Mouse (Mus musculus) MEL (cell line): ENCODE data around the gene Scn8a. TPM values are rescaled to one million over a fixed set of nuclear protein-coding genes. Genes with fewer than 3 reads are reported as not detected.

Experiments
- DNase-seq: peaks from one replicate; pipeline ENCODE4 v3.0.0; 2011; ENCODE audit warnings: low read depth, low spot score
- H3K27ac ChIP-seq: 2 replicates; pipeline ENCODE4 v1.5.1; 2012; ENCODE audit warnings: low read depth, mild to moderate bottlenecking, control low read depth, low read length, moderate library complexity; ENCODE audit not compliant: control insufficient read depth
- H3K27me3 ChIP-seq, 2 experiments: fragments of 150-350 bp in 1 of 2; sonication (generic) in 1 of 2; 2 replicates each; pipeline ENCODE4 v1.6.1; 2012; ENCODE audit warnings: low read length in 2 of 2, mild to moderate bottlenecking in 2 of 2, improper control_type of control experiment in 1 of 2, moderate library complexity in 1 of 2; ENCODE audit not compliant: insufficient read depth in 2 of 2, control insufficient read depth in 1 of 2
- H3K36me3 ChIP-seq, 2 experiments: 2 replicates each; pipeline ENCODE4 v1.6.1; 2012 to 2014; ENCODE audit warnings: low read length in 2 of 2, improper control_type of control experiment in 1 of 2, inconsistent platforms in 1 of 2, mild to moderate bottlenecking in 1 of 2; ENCODE audit not compliant: insufficient read depth in 2 of 2, control insufficient read depth in 1 of 2
- H3K4me1 ChIP-seq, 2 experiments: fragments of 150-350 bp in 1 of 2; sonication (generic) in 1 of 2; 2 replicates each; pipeline ENCODE4 v1.6.1; 2012; ENCODE audit warnings: low read length in 2 of 2, improper control_type of control experiment in 1 of 2, mild to moderate bottlenecking in 1 of 2; ENCODE audit not compliant: insufficient read depth in 2 of 2, control insufficient read depth in 1 of 2
- H3K4me3 ChIP-seq, 2 experiments: fragments of 150-350 bp in 1 of 2; sonication (generic) in 1 of 2; 2 replicates each; pipeline ENCODE4 v1.5.1; 2012; ENCODE audit warnings: low read depth in 2 of 2, low read length in 2 of 2, mild to moderate bottlenecking in 2 of 2, moderate library complexity in 2 of 2, control low read depth in 1 of 2, improper control_type of control experiment in 1 of 2; ENCODE audit not compliant: control insufficient read depth in 1 of 2, insufficient read depth in 1 of 2
- H3K79me2 ChIP-seq: 2 replicates; pipeline ENCODE4 v1.6.1; 2012; ENCODE audit warnings: mild to moderate bottlenecking, low read length, moderate library complexity; ENCODE audit not compliant: control insufficient read depth, poor library complexity, insufficient read depth
- H3K9ac ChIP-seq: 2 replicates; pipeline ENCODE4 v1.6.1; 2012; ENCODE audit warnings: low read depth, mild to moderate bottlenecking, control low read depth, low read length, moderate library complexity; ENCODE audit not compliant: control insufficient read depth, poor library complexity, severe bottlenecking
- H3K9me3 ChIP-seq: fragments of 150-350 bp; sonication (generic); replicated peaks from 2 replicates; pipeline ENCODE4 v1.6.1; 2012; ENCODE audit warnings: mild to moderate bottlenecking, low read length, improper control_type of control experiment, moderate library complexity; ENCODE audit not compliant: insufficient read depth
- CHD2 ChIP-seq: IDR thresholded peaks from 2 replicates; pipeline ENCODE4 v1.6.1; 2011; ENCODE audit warnings: low read length, improper control_type of control experiment
- CTCF ChIP-seq, 3 experiments: IDR thresholded peaks in 2 of 3; conservative IDR thresholded peaks in 1 of 3; 2 replicates each; pipeline ENCODE4 v1.5.1; 2011 to 2012; ENCODE audit warnings: low read length in 3 of 3, low read depth in 2 of 3, mild to moderate bottlenecking in 2 of 3, improper control_type of control experiment in 1 of 3, inconsistent platforms in 1 of 3, mixed read lengths in 1 of 3, moderate library complexity in 1 of 3; ENCODE audit not compliant: control insufficient read depth in 1 of 3, insufficient read depth in 1 of 3, poor library complexity in 1 of 3, severe bottlenecking in 1 of 3
- E2F4 ChIP-seq: IDR thresholded peaks from 2 replicates; pipeline ENCODE4 v1.6.1; 2011; ENCODE audit warnings: low read depth, low read length, improper control_type of control experiment, borderline replicate concordance
- ELF1 ChIP-seq: IDR thresholded peaks from 2 replicates; pipeline ENCODE4 v1.6.1; 2014; ENCODE audit warnings: low read depth, mild to moderate bottlenecking, inconsistent platforms, low read length, improper control_type of control experiment, moderate library complexity
- GABPA ChIP-seq: IDR thresholded peaks from 2 replicates; pipeline ENCODE4 v1.6.1; 2012; ENCODE audit warnings: low read depth, mild to moderate bottlenecking, inconsistent platforms, low read length, improper control_type of control experiment, moderate library complexity
- GATA1 ChIP-seq: IDR thresholded peaks from 2 replicates; pipeline ENCODE4 v1.6.1; 2011; ENCODE audit warnings: low read depth, low read length, improper control_type of control experiment
- HCFC1 ChIP-seq: IDR thresholded peaks from 2 replicates; pipeline ENCODE4 v1.6.1; 2012; ENCODE audit warnings: low read depth, mild to moderate bottlenecking, inconsistent platforms, low read length, improper control_type of control experiment, moderate library complexity
- KAT2A ChIP-seq: conservative IDR thresholded peaks from 2 replicates; pipeline ENCODE4 v1.6.1; 2012; ENCODE audit warnings: low read depth, low read length, improper control_type of control experiment, inconsistent platforms
- MAFK ChIP-seq: IDR thresholded peaks from 2 replicates; pipeline ENCODE4 v1.6.1; 2011; ENCODE audit warnings: low read depth, mild to moderate bottlenecking, low read length, improper control_type of control experiment, borderline replicate concordance
- MAX ChIP-seq: IDR thresholded peaks from 2 replicates; pipeline ENCODE4 v1.6.1; 2011; ENCODE audit warnings: low read length, improper control_type of control experiment
- MAZ ChIP-seq: IDR thresholded peaks from 2 replicates; pipeline ENCODE4 v1.6.1; 2012; ENCODE audit warnings: low read depth, mild to moderate bottlenecking, inconsistent platforms, low read length, improper control_type of control experiment
- MEF2A ChIP-seq: IDR thresholded peaks from 2 replicates; pipeline ENCODE4 v1.6.1; 2014; ENCODE audit warnings: low read depth, mild to moderate bottlenecking, inconsistent platforms, low read length, improper control_type of control experiment; ENCODE audit not compliant: poor library complexity, insufficient replicate concordance, severe bottlenecking; ENCODE audit errors: extremely low read depth
- MXI1 ChIP-seq: IDR thresholded peaks from 2 replicates; pipeline ENCODE4 v1.6.1; 2011; ENCODE audit warnings: mild to moderate bottlenecking, low read depth, low read length, improper control_type of control experiment
- MYC ChIP-seq: IDR thresholded peaks from 2 replicates; pipeline ENCODE4 v1.6.1; 2011; ENCODE audit warnings: low read depth, mild to moderate bottlenecking, low read length, improper control_type of control experiment, moderate library complexity
- NRF1 ChIP-seq: IDR thresholded peaks from 2 replicates; pipeline ENCODE4 v1.6.1; 2014; ENCODE audit warnings: low read depth, mild to moderate bottlenecking, inconsistent platforms, low read length, improper control_type of control experiment, moderate library complexity; ENCODE audit not compliant: poor library complexity, insufficient read depth, severe bottlenecking
- POLR2A ChIP-seq, 2 experiments: IDR thresholded peaks; 2 replicates each; pipeline ENCODE4 v1.6.1; 2011 to 2012; ENCODE audit warnings: low read length in 2 of 2, mild to moderate bottlenecking in 2 of 2, control low read depth in 1 of 2, improper control_type of control experiment in 1 of 2, low read depth in 1 of 2, moderate library complexity in 1 of 2; ENCODE audit not compliant: control insufficient read depth in 1 of 2, insufficient read depth in 1 of 2, poor library complexity in 1 of 2
- POLR2AphosphoS5 ChIP-seq: IDR thresholded peaks from 2 replicates; pipeline ENCODE4 v1.6.1; 2012; ENCODE audit warnings: low read depth, borderline replicate concordance, mild to moderate bottlenecking, inconsistent platforms, low read length, moderate library complexity, mixed read lengths
- RAD21 ChIP-seq: IDR thresholded peaks from 2 replicates; pipeline ENCODE4 v1.6.1; 2011; ENCODE audit warnings: mild to moderate bottlenecking, low read depth, low read length, improper control_type of control experiment
- SMC3 ChIP-seq: IDR thresholded peaks from 2 replicates; pipeline ENCODE4 v1.6.1; 2011; ENCODE audit warnings: low read depth, low read length, improper control_type of control experiment
- TAL1 ChIP-seq: IDR thresholded peaks from 2 replicates; pipeline ENCODE4 v1.6.1; 2012; ENCODE audit warnings: mild to moderate bottlenecking, inconsistent platforms, low read length, moderate library complexity, mixed read lengths
- TBP ChIP-seq: IDR thresholded peaks from 2 replicates; pipeline ENCODE4 v1.8.0; 2011; ENCODE audit warnings: low read depth, low read length, improper control_type of control experiment
- TCF12 ChIP-seq: IDR thresholded peaks from 2 replicates; pipeline ENCODE4 v1.6.1; 2014; ENCODE audit warnings: low read depth, mild to moderate bottlenecking, inconsistent platforms, low read length, improper control_type of control experiment, moderate library complexity
- USF1 ChIP-seq: IDR thresholded peaks from 2 replicates; pipeline ENCODE4 v1.6.1; 2014; ENCODE audit warnings: low read depth, mild to moderate bottlenecking, inconsistent platforms, low read length, improper control_type of control experiment, moderate library complexity
- USF2 ChIP-seq, 2 experiments: IDR thresholded peaks; 2 replicates each; pipeline ENCODE4 v1.6.1; 2011 to 2012; ENCODE audit warnings: improper control_type of control experiment in 2 of 2, low read length in 2 of 2, borderline replicate concordance in 1 of 2, inconsistent platforms in 1 of 2, low read depth in 1 of 2, mild to moderate bottlenecking in 1 of 2; ENCODE audit not compliant: insufficient read depth in 1 of 2
- ZKSCAN1 ChIP-seq: IDR thresholded peaks from 2 replicates; pipeline ENCODE4 v1.6.1; 2012; ENCODE audit warnings: low read depth, mild to moderate bottlenecking, inconsistent platforms, low read length, improper control_type of control experiment, moderate library complexity
- polyA plus RNA-seq, 2 experiments: library from polyadenylated mRNA; stranded (reverse) in 1 of 2; unstranded in 1 of 2; fragments of >175 nt in 1 of 2; fragments of >200 nt in 1 of 2; gene quantifications; 2 replicates each; pipeline versions ENCODE4 v1.2.1 to v1.2.4; 2012; ENCODE audit warnings: low replicate concordance in 2 of 2, low read depth in 1 of 2; ENCODE audit not compliant: insufficient read length in 2 of 2, insufficient read depth in 1 of 2, missing spikeins in 1 of 2
- total RNA-seq: library from RNA; depleted of rRNA; stranded (reverse); fragments of 300-350 nt; gene quantifications from 2 replicates; pipeline ENCODE4 v1.2.3, GENCODE M21; 2012

Gene Scn8a
- total and polyA plus RNA-seq, 3 experiments: 0.01 to 0.08 TPM; not detected in 1

DNA sequence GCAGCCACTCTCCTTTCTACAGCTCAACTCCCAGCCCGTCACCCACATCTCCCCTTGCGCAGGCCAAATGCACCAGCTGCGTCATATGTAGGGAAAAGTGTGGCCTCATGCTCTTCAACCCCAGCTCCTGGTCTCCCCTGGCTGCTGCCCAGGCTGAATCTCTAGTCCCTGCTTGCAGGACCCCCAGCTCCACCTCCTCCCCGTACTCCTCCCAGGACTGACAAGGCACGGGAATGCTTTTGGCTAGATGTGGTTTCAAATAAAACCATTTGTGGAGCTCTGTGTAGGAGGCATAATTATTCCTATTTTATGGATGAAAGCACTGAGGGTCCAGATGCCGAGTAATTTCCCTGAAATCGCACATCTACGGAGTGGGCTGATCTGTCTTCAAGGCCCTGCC is 37.5 kb upstream of the Scn8a start:
- Histone ChIP-seq H3K9ac (no peak overlapping the region), H3K27ac (no peak overlapping the region), H3K4me1 (no peaks in the 10 kb centered on the region), H3K9me3 (no peaks in the 10 kb centered on the region), H3K36me3 (no peaks in the 10 kb centered on the region), H3K79me2 (no peaks in the 10 kb centered on the region), H3K4me3 (no peak overlapping the region), H3K27me3 (peaks cover 2% of the 10 kb centered on the region in 2 experiments; a peak in 2 of 4 replicates)
- TF ChIP-seq POLR2AphosphoS5 (no peak), CHD2 (no peak), MAFK (no peak), KAT2A (no peak), GABPA (no peak), TBP (no peak), HCFC1 (no peak), NRF1 (no peak), ZKSCAN1 (no peak), USF1 (no peak), TCF12 (no peak), RAD21 (no peak), CTCF (IDR thresholded peaks at IDR 0.05 in 2 of 3, conservative IDR thresholded peaks at IDR 0.05 in 1 of 3; ENCODE audit: control insufficient read depth in 1 of 3, insufficient read depth in 1 of 3, low read depth in 2 of 3, low read length in 3 of 3, poor library complexity in 1 of 3, severe bottlenecking in 1 of 3) (no peak), MYC (no peak)
- no peak for DNase-seq

- peaks cover 2% of the 10 kb centered on the region in 2 experiments; a peak in 2 of 4 replicates for H3K27me3 ChIP-seq
- no peaks in the 10 kb centered on the region for H3K4me1 ChIP-seq
- TF ChIP-seq MAZ (no peak), ELF1 (no peak), POLR2A (IDR thresholded peaks at IDR 0.05; ENCODE audit: control insufficient read depth in 1 of 2, insufficient read depth in 1 of 2, low read depth in 1 of 2, low read length in 2 of 2, poor library complexity in 1 of 2) (no peak), MEF2A (no peak), MXI1 (no peak), MAFK (no peak), TBP (no peak), SMC3 (no peak), GABPA (no peak), KAT2A (no peak), CTCF (IDR thresholded peaks at IDR 0.05 in 2 of 3, conservative IDR thresholded peaks at IDR 0.05 in 1 of 3; ENCODE audit: control insufficient read depth in 1 of 3, insufficient read depth in 1 of 3, low read depth in 2 of 3, low read length in 3 of 3, poor library complexity in 1 of 3, severe bottlenecking in 1 of 3) (no peak), TAL1 (no peak), USF2 (IDR thresholded peaks at IDR 0.05; ENCODE audit: borderline replicate concordance in 1 of 2, insufficient read depth in 1 of 2, low read depth in 1 of 2, low read length in 2 of 2) (no peak), E2F4 (no peak), MAX (no peak), GATA1 (no peak)
- no peaks in the 10 kb centered on the region for H3K36me3 ChIP-seq
- no peak overlapping the region for H3K9ac ChIP-seq
- H3K79me2 ChIP-seq: no peaks in the 10 kb centered on the region
- H3K27ac ChIP-seq: no peak overlapping the region
- no peaks in the 10 kb centered on the region for H3K9me3 ChIP-seq
- H3K4me3 ChIP-seq: no peak overlapping the region
- DNase-seq: no peak
Measured at GRCm38 (mm10) chr15:100832784-100833183, 36.9 kb upstream of the Scn8a start.
